Mouse (Mus musculus) heart, adult 2 months (tissue): ENCODE results near the gene Bbs4.

ENCODE experiments used
- CTCF ChIP-seq: fragments of 200-600 bp; IDR thresholded peaks from 2 replicates; pipeline ENCODE4 v1.8.1; 2022; ENCODE audit warnings: antibody characterized with exemption, mild to moderate bottlenecking, moderate library complexity
- EP300 ChIP-seq: fragments of 200-500 bp; IDR thresholded peaks from 2 replicates; pipeline ENCODE4 v1.6.1; 2011; ENCODE audit warnings: low read depth, low read length, control low read depth; ENCODE audit not compliant: insufficient read depth
- POLR2A ChIP-seq: fragments of 200-500 bp; IDR thresholded peaks from 2 replicates; pipeline ENCODE4 v1.6.1; 2011; ENCODE audit warnings: mild to moderate bottlenecking, low read depth, low read length, control low read depth; ENCODE audit not compliant: insufficient read depth

GRCm38 (mm10) chr9:59288058-59288457 lies 65.2 kb downstream of the Bbs4 start:
- TF ChIP-seq CTCF, result no peak
- TF ChIP-seq POLR2A, result no peak
- no peak for TF ChIP-seq EP300
